Mouse (Mus musculus): Measurements from ENCODE around the gene Kcnj3.

Kcnj3 gene

GRCm38 (mm10) chr2:55505712-55506111 is 69.9 kb downstream of the Kcnj3 start:
- DNase-seq (ENCODE audit: low read depth, low spot score), result no peak

- DNase-seq (ENCODE audit: low read depth, low spot score), result no peak
Observed at GRCm38 (mm10) chr2:55517297-55517696, 81.5 kb downstream of the Kcnj3 start.

GRCm38 (mm10) chr2:55532738-55533491 is 97.1 kb downstream of the Kcnj3 start:
- no peak for DNase-seq (ENCODE audit: low read depth, low spot score)

GRCm38 (mm10) chr2:55534946-55535345 is 99.2 kb downstream of the Kcnj3 start:
- DNase-seq (ENCODE audit: low read depth, low spot score), result no peak

- no peak for DNase-seq (ENCODE audit: low read depth, low spot score)
Observed at GRCm38 (mm10) chr2:55535482-55535881, 99.7 kb downstream of the Kcnj3 start.

- DNase-seq (ENCODE audit: low read depth, low spot score), result no peak
Observed at GRCm38 (mm10) chr2:55547612-55548011, 111.8 kb downstream of the Kcnj3 start.

- no peak for DNase-seq (ENCODE audit: low read depth, low spot score)
Observed at GRCm38 (mm10) chr2:55558368-55558985, 122.7 kb downstream of the Kcnj3 start.

GRCm38 (mm10) chr2:55569291-55569690 is 133.5 kb downstream of the Kcnj3 start:
- DNase-seq (ENCODE audit: low read depth, low spot score), result no peak

GRCm38 (mm10) chr2:55571425-55571824 is 135.7 kb downstream of the Kcnj3 start:
- DNase-seq (ENCODE audit: low read depth, low spot score), result no peak

- no peak for DNase-seq (ENCODE audit: low read depth, low spot score)
Observed at GRCm38 (mm10) chr2:55580286-55580685, 144.5 kb downstream of the Kcnj3 start.

GRCm38 (mm10) chr2:55591226-55591988 is 155.6 kb downstream of the Kcnj3 start:
- no peak for DNase-seq (ENCODE audit: low read depth, low spot score)
